Mouse (Mus musculus): ENCODE measurements around the gene Itpka. TPM values are rescaled to one million over a fixed set of nuclear protein-coding genes. Genes with fewer than 3 reads are reported as not detected.
"Not testable (repeated sequence)": the region's sequence is repeated elsewhere in the genome, so short reads cannot be mapped to it uniquely, and the experiment has no call there.

The Itpka gene
- total RNA-seq (2021) = under 1 TPM; 0.38 to 0.53 TPM

- DNase-seq = peak; percentile 58 to 60
- intact Hi-C loops (cut with DNase I) = loop anchor here (5.0 kb wide), 1 partner anchor 194 kb away; the partner anchor contains the start of genes Chp1 and Exd1
Measured at GRCm38 (mm10) chr2:119741581-119742411, at the start of gene Itpka. Itpka (plus strand) TSS chr2:119742337.

GRCm38 (mm10) chr2:119694826-119695225 is 47.3 kb upstream of the Itpka start:
- DNase-seq = no peak
- intact Hi-C loops (cut with DNase I) = no loop called here

- no peak for DNase-seq
- intact Hi-C loops (cut with DNase I) = no loop called here
Measured at GRCm38 (mm10) chr2:119696111-119696510, 46.0 kb upstream of the Itpka start.

- no peak for DNase-seq
- intact Hi-C loops (cut with DNase I) = no loop called here
Measured at GRCm38 (mm10) chr2:119698472-119698871, 43.7 kb upstream of the Itpka start.

- intact Hi-C loops (cut with DNase I) = no loop called here
- DNase-seq = no peak
Measured at GRCm38 (mm10) chr2:119699962-119700361, 42.2 kb upstream of the Itpka start.

- intact Hi-C loops (cut with DNase I) = no loop called here
- no peak for DNase-seq
Measured at GRCm38 (mm10) chr2:119703171-119703570, 39.0 kb upstream of the Itpka start.

- intact Hi-C loops (cut with DNase I) = no loop called here
- DNase-seq = no peak
Measured at GRCm38 (mm10) chr2:119707676-119708075, 34.5 kb upstream of the Itpka start.

GRCm38 (mm10) chr2:119710011-119710410 is 32.1 kb upstream of the Itpka start:
- intact Hi-C loops (cut with DNase I) = no loop called here
- no peak for DNase-seq

- intact Hi-C loops (cut with DNase I); DNase-seq: not testable (repeated sequence)
Measured at GRCm38 (mm10) chr2:119715868-119716267, 26.3 kb upstream of the Itpka start.

- no peak for DNase-seq
- intact Hi-C loops (cut with DNase I) = no loop called here
Measured at GRCm38 (mm10) chr2:119721070-119721469, 21.1 kb upstream of the Itpka start.

GRCm38 (mm10) chr2:119727762-119728416 is 14.2 kb upstream of the Itpka start:
- DNase-seq = no peak
- intact Hi-C loops (cut with DNase I) = no loop called here

GRCm38 (mm10) chr2:119730735-119731134 is 11.4 kb upstream of the Itpka start:
- intact Hi-C loops (cut with DNase I) = no loop called here
- DNase-seq = no peak

GRCm38 (mm10) chr2:119737124-119737523 is 5.0 kb upstream of the Itpka start:
- intact Hi-C loops (cut with DNase I) = no loop called here
- no peak for DNase-seq

- intact Hi-C loops (cut with DNase I) = loop anchor here (5.0 kb wide), 1 partner anchor 193 kb away; the partner anchor contains the start of genes Chp1 and Exd1
Measured at GRCm38 (mm10) chr2:119740567-119740966, 1.6 kb upstream of the Itpka start.

GRCm38 (mm10) chr2:119742461-119743175 is 481 bp downstream of the Itpka start:
- intact Hi-C loops (cut with DNase I) = loop anchor here (5.0 kb wide), 1 partner anchor 195 kb away; the partner anchor contains the start of genes Chp1 and Exd1
- DNase-seq = peak; percentile 27 to 32

More at GRCm38 (mm10) chr2:119740567-119740966, 1.6 kb upstream of the Itpka start:
- DNase-seq = no peak

GRCm38 (mm10) chr2:119743176-119743807 is 1.2 kb downstream of the Itpka start:
- intact Hi-C loops (cut with DNase I) = loop anchor here (5.0 kb wide), 1 partner anchor 196 kb away; the partner anchor contains the start of genes Chp1 and Exd1
- no peak for DNase-seq

- intact Hi-C loops (cut with DNase I) = loop anchor here (5.0 kb wide), 1 partner anchor 196 kb away; the partner anchor contains the start of genes Chp1 and Exd1
- no peak for DNase-seq
Measured at GRCm38 (mm10) chr2:119743808-119744162, 1.6 kb downstream of the Itpka start.

GRCm38 (mm10) chr2:119744163-119745111 is 2.3 kb downstream of the Itpka start:
- DNase-seq = peak in 1 of 2 experiments; percentile 27
- intact Hi-C loops (cut with DNase I) = loop anchor here (5.0 kb wide), 1 partner anchor 197 kb away; the partner anchor contains the start of genes Chp1 and Exd1

- DNase-seq = no peak
- intact Hi-C loops (cut with DNase I) = no loop called here
Measured at GRCm38 (mm10) chr2:119745281-119745680, 3.1 kb downstream of the Itpka start.

Measured in heart, postnatal 36 days (tissue).